Mouse (Mus musculus) embryonic facial prominence, embryonic 14.5 days (tissue): ENCODE results near the gene Rer1. TPM values are rescaled to one million over a fixed set of nuclear protein-coding genes. Genes with fewer than 3 reads are reported as not detected.

Source experiments
- ATAC-seq: fragments of 200-750 bp; cut with Nextera tagmentation; 2 replicates; pipeline ENCODE4 v1.8.0; 2017; ENCODE audit warnings: low read depth, moderate number of reproducible peaks, moderate TSS enrichment
- DNase-seq: peaks from one replicate; pipeline ENCODE4 v3.0.0-alpha.2; 2015; ENCODE audit warnings: low spot score
- H3K27ac ChIP-seq: fragments of 300-500 bp; sonication (generic); replicated peaks from 2 replicates; pipeline ENCODE4 v1.5.1; 2014; ENCODE audit warnings: low read depth, mild to moderate bottlenecking, low read length, moderate library complexity
- H3K27me3 ChIP-seq: fragments of 300-500 bp; sonication (generic); replicated peaks from 2 replicates; pipeline ENCODE4 v1.6.1; 2014; ENCODE audit warnings: low read length; ENCODE audit not compliant: control insufficient read depth, insufficient read depth
- H3K36me3 ChIP-seq: fragments of 300-500 bp; sonication (generic); 2 replicates; pipeline ENCODE4 v1.6.1; 2014; ENCODE audit warnings: low read length, mixed read lengths; ENCODE audit not compliant: control insufficient read depth, insufficient read depth
- H3K4me1 ChIP-seq: fragments of 300-500 bp; sonication (generic); 2 replicates; pipeline ENCODE4 v1.6.1; 2014; ENCODE audit warnings: antibody characterized with exemption, low read length; ENCODE audit not compliant: control insufficient read depth, insufficient read depth
- H3K4me2 ChIP-seq: fragments of 300-500 bp; sonication (generic); 2 replicates; pipeline ENCODE4 v1.6.1; 2014; ENCODE audit warnings: low read depth, mild to moderate bottlenecking, low read length, moderate library complexity, mixed read lengths
- H3K4me3 ChIP-seq: fragments of 300-500 bp; sonication (generic); 2 replicates; pipeline ENCODE4 v1.5.1; 2014; ENCODE audit warnings: low read depth, mild to moderate bottlenecking, low read length
- H3K9ac ChIP-seq: fragments of 300-500 bp; sonication (generic); 2 replicates; pipeline ENCODE4 v1.6.1; 2014; ENCODE audit warnings: low read depth, mild to moderate bottlenecking, low read length, moderate library complexity, mixed read lengths
- H3K9me3 ChIP-seq: fragments of 300-500 bp; sonication (generic); 2 replicates; pipeline ENCODE4 v1.6.1; 2016; ENCODE audit warnings: low read length; ENCODE audit not compliant: control insufficient read depth
- WGBS: fragments of 180-500 bp; shearing (Covaris S2); extraction: QIAGEN DNeasy Blood & Tissue Kit; methylation state at CpG from one replicate; pipeline ENCODE4 v1.1.7; 2014; 5-methylcytosine and 5-hydroxymethylcytosine counted together
- polyA plus RNA-seq: library from polyadenylated mRNA; unstranded; fragments of >200 nt; fragmentation: Nextera tagmentation; extraction: Ambion mirVana; gene quantifications from 2 replicates; pipeline ENCODE4 v1.2.1, GENCODE M21; 2014

Rer1 gene
- polyA plus RNA-seq, 1 experiment from 2014 or later: 180 TPM

DNA sequence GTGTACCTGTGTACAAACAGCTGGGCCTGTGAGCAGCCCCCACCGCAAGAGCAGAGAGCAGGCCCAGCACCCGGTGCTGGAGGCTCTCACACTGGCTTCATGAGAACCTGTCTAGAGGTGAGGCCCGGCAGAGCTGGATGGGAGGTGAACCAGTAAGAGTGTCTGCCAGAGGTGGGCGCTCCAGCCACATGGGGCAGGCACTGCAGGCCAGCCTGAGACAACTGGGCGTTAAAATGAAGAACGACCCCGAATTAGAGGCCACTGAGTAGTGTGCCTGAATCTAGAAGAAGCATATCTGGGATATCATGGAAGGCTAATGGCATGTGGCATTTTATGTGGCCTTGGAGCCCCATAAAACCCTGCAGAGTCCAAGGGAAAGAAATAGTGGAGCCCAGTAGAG, 33.9 kb upstream of the Rer1 start:
- no peak overlapping the region for H3K4me2 ChIP-seq
- H3K9ac ChIP-seq: no peak overlapping the region
- no peak overlapping the region for H3K4me3 ChIP-seq
- H3K27ac ChIP-seq: peak overlapping the region; percentile 36; the same call in 1 of the 2 replicates
- ATAC-seq (no peak), DNase-seq (no peak)
- H3K27me3 ChIP-seq: no peaks in the 10 kb centered on the region
- peaks cover 27% of the 10 kb centered on the region for H3K4me1 ChIP-seq
- no peaks in the 10 kb centered on the region for H3K36me3 ChIP-seq
- WGBS: 78% methylated on average over 7 of the region's 7 CpGs
- peaks cover 17% of the 10 kb centered on the region for H3K9me3 ChIP-seq

DNA sequence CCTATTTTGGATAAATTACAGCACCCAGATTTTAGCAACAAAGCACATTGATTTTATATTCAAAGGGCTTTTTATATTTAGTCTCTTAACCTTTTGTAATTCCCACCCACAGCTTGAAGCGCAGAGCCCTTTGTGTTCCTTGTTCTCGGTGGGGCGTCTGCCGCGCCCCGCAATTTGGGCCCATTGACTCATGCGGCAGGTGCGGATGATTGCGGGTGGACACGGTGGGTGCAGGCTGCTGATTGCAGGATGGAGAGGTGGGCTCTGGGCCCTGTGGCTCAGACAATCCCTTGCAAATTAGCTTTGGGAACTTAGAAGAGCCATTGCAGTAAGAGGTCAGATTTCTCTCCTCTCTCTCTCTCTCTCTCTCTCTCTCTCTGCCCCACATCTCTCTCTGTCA, 32.1 kb upstream of the Rer1 start:
- Histone ChIP-seq H3K36me3 (no peaks in the 10 kb centered on the region), H3K9me3 (peaks cover 17% of the 10 kb centered on the region), H3K27ac (no peak overlapping the region), H3K4me1 (peaks cover 42% of the 10 kb centered on the region), H3K4me3 (no peak overlapping the region), H3K4me2 (no peak overlapping the region), H3K9ac (no peak overlapping the region), H3K27me3 (no peaks in the 10 kb centered on the region)
- no peak for DNase-seq
- 86% methylated on average over 10 of the region's 10 CpGs for WGBS
- ATAC-seq: no peak

DNA sequence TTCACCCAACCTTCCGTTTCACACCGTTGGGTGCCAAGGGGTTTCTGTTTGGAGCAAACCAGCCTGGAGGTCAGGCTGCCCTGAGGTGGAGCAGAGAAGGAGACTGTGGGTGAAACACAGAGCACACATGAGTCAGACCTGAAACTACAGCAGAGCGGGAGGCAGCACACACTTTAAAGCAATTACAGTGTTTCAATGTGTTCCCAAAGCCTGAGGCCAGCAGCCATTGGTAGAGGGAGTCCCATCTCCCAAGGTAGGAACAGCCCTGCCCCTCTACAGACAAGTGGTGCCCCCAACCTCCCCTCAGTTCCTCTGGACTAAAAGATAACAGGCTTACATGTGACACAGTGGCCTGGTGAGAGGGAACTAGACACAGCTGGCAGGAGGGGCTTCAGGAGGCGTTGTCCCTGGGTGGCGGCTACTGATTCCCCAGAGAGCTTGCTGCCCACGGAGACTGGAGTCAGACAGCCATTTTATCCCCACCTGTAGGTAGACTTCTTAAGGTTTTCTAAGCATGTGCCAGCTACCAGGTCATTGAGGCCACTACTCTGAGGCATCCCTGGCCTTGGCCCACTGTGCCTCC, 31.3 kb upstream of the Rer1 start:
- 77% methylated on average over 6 of the region's 6 CpGs for WGBS
- peaks cover 34% of the 10 kb centered on the region for H3K4me1 ChIP-seq

DNA sequence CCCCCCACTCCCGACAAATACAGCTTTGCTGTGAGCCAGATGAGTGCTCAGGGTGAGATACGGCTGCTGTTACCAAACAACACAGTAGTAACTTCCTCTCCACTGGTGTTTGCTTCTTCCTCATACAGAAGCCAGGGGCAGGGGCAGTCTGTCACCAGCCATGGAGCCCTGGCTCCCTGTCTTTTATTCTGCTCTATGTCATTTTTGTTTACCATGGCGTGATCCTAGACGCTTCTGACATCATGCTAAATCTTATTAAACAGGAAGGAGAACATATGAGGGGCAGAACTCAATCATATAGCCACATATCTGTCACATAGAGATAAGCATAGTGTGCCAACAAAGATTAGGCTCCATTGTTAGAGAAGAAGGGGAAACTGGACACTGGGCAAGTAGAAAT, 30.4 kb upstream of the Rer1 start:
- Histone ChIP-seq H3K27me3 (no peaks in the 10 kb centered on the region), H3K4me2 (no peak overlapping the region), H3K36me3 (no peaks in the 10 kb centered on the region), H3K9me3 (peaks cover 17% of the 10 kb centered on the region), H3K9ac (no peak overlapping the region), H3K4me1 (peaks cover 27% of the 10 kb centered on the region), H3K4me3 (no peak overlapping the region), H3K27ac (no peak overlapping the region)
- DNase-seq: no peak
- ATAC-seq: no peak
- 78% methylated on average over 4 of the region's 4 CpGs for WGBS

More for the DNA sequence above, 31.3 kb upstream of the Rer1 start:
- Histone ChIP-seq H3K36me3 (no peaks in the 10 kb centered on the region), H3K4me2 (no peak overlapping the region), H3K27ac (no peak overlapping the region), H3K4me3 (no peak overlapping the region), H3K27me3 (no peaks in the 10 kb centered on the region), H3K9me3 (peaks cover 17% of the 10 kb centered on the region), H3K9ac (no peak overlapping the region)
- no peak for ATAC-seq
- no peak for DNase-seq

DNA sequence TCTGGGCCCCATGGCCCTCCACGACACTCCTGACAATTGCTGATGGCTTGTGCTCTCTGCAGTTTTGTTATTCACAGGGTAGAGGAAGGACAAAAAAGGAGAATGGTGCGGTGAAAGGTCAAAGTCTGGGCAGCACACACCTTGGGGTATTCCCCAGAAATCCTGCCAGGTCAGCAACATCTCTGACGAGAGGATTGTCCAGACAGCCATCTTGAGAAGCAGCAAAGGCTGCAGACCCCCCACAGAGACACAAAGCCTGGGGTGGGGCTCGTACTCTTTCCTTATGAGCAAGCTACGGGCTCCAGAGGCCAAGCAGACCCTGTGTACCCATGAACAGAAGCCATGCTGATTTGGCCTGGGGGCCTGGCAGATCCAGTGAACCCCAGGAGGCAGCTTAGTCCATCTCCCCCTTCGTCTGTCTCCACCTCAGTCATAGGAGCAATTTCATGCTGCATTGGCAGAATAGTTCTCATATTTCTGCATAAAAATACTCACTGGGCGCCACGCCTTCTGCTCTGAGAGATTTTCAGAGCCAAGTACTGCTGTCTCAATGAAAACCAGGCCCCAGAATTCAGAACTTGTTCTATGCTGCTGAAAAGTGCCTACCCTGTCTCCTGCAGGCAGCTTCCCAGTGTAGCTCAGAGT, 27.7 kb upstream of the Rer1 start:
- peak; percentile 88 for DNase-seq
- H3K9ac ChIP-seq: 0 out of 2 replicates have a peak overlapping the region, but pooled peaks have one; percentile 5
- H3K4me2 ChIP-seq: 0 out of 2 replicates have a peak overlapping the region, but pooled peaks have one; percentile 16
- peak overlapping the region; percentile 74 for H3K27ac ChIP-seq
- peaks cover 17% of the 10 kb centered on the region for H3K9me3 ChIP-seq
- ATAC-seq: peak; percentile 58
- no peaks in the 10 kb centered on the region for H3K27me3 ChIP-seq
- H3K4me1 ChIP-seq: peaks cover 21% of the 10 kb centered on the region
- 23% methylated on average over 8 of the region's 8 CpGs for WGBS
- H3K4me3 ChIP-seq: no peak overlapping the region
- no peaks in the 10 kb centered on the region for H3K36me3 ChIP-seq

DNA sequence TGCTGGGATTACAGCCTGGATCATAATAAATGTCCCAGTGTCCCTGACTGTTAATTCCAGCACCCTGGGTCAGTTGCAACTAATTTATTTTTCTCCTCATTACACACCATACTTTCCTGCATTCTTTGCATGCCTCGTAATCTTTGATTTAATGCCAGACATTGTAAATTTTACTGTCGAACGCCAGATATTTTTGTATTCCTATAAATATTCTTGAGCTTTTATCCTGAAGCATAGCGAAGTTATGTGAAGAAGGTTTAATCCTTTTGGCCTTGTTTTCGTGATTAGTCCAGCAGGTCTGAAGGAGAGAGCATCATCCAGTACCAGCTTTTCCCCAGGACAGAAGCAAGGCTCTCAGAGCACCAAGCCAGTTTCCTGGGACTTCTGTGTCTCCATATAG, 23.3 kb upstream of the Rer1 start:
- WGBS: 62% methylated on average over 5 of the region's 5 CpGs
- Histone ChIP-seq H3K4me3 (no peak overlapping the region), H3K9me3 (no peaks in the 10 kb centered on the region), H3K9ac (no peak overlapping the region), H3K4me1 (peaks cover 14% of the 10 kb centered on the region), H3K27me3 (no peaks in the 10 kb centered on the region), H3K27ac (no peak overlapping the region), H3K36me3 (no peaks in the 10 kb centered on the region), H3K4me2 (no peak overlapping the region)
- DNase-seq (no peak), ATAC-seq (no peak)

DNA sequence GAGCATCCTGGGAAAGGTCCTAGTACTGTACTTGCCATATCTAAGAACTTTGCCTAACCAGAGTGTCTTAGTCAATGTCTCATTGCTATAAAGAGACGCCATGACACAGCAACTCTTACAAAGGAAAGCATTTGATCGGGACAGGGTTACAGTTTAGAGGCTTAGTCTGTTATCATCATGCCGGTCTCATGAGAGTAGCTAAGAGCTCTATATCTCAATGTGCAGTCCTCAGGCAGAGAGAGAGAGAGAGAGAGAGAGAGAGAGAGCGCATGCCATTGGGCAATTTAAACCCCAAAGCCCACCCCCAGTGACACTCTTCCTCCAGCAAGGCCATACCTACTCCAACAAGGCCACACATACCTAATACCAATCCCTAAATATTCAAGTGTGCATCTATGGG, 21.7 kb upstream of the Rer1 start:
- 92% methylated on average over 4 of the region's 4 CpGs for WGBS
- H3K27ac ChIP-seq: no peak overlapping the region
- H3K27me3 ChIP-seq: no peaks in the 10 kb centered on the region
- ATAC-seq: no peak
- H3K4me3 ChIP-seq: no peak overlapping the region
- H3K4me2 ChIP-seq: no peak overlapping the region
- DNase-seq: no peak
- H3K9me3 ChIP-seq: no peaks in the 10 kb centered on the region
- no peaks in the 10 kb centered on the region for H3K36me3 ChIP-seq
- H3K9ac ChIP-seq: no peak overlapping the region
- 0 out of 2 replicates have a peak, but pooled peaks cover 3% of the 10 kb centered on the region for H3K4me1 ChIP-seq

DNA sequence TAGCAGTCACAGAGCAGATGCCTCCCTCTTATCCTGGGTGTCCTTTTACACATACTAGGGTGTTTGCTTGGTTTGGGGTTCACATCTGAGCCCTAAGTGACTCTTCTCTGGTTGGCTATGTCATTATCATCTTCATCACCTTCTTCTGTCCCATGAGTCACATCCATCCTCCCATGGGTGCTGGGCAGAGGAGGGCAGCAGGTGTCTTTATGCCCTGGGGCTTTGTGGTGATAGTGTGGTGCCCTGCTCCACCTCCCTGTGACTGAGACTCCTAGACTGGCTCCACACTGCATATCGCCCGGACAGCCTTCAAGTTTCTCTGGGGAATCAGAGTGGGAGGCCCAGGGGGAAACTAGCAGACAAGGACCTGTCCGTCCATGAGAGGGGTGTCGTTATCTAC, 12.4 kb upstream of the Rer1 start:
- H3K9ac ChIP-seq: no peak overlapping the region
- H3K27me3 ChIP-seq: no peaks in the 10 kb centered on the region
- DNase-seq (no peak), ATAC-seq (no peak)
- no peaks in the 10 kb centered on the region for H3K9me3 ChIP-seq
- WGBS: 85% methylated on average over 4 of the region's 4 CpGs
- H3K4me1 ChIP-seq: no peaks in the 10 kb centered on the region
- no peak overlapping the region for H3K4me3 ChIP-seq
- H3K4me2 ChIP-seq: no peak overlapping the region
- H3K27ac ChIP-seq: no peak overlapping the region
- no peaks in the 10 kb centered on the region for H3K36me3 ChIP-seq

DNA sequence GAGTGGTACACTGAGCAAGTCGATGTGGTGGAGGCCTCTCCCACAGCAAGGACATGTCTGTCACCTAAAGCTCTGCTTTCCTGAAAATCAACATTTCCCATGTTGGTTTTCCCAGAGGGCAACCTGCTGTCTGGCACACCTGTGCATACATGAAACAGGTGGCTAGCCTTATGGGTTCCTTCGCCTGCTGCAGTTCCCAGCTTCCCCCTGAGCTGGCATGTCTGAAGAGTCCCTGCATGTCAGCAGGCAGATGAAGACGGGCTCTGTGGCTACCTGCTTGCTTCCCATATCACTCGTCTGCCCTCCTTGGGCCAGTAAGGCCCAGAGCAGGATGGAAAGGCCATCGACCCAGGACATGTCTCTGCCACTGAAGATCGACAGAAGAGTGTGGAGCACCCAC, 11.3 kb upstream of the Rer1 start:
- H3K27me3 ChIP-seq: no peaks in the 10 kb centered on the region
- H3K9me3 ChIP-seq: no peaks in the 10 kb centered on the region
- WGBS: 74% methylated on average over 6 of the region's 6 CpGs
- H3K4me2 ChIP-seq: no peak overlapping the region
- no peak overlapping the region for H3K9ac ChIP-seq
- H3K36me3 ChIP-seq: no peaks in the 10 kb centered on the region
- no peak overlapping the region for H3K27ac ChIP-seq
- ATAC-seq: no peak
- no peaks in the 10 kb centered on the region for H3K4me1 ChIP-seq
- H3K4me3 ChIP-seq: no peak overlapping the region
- DNase-seq: no peak
